Mouse (Mus musculus) heart, adult 2 months (tissue): Measurements from ENCODE around the gene Slc38a7.

Experiments used
- CTCF ChIP-seq: fragments of 200-600 bp; IDR thresholded peaks from 2 replicates; pipeline ENCODE4 v1.8.1; 2022; ENCODE audit warnings: antibody characterized with exemption, mild to moderate bottlenecking, moderate library complexity
- EP300 ChIP-seq: fragments of 200-500 bp; IDR thresholded peaks from 2 replicates; pipeline ENCODE4 v1.6.1; 2011; ENCODE audit warnings: low read depth, low read length, control low read depth; ENCODE audit not compliant: insufficient read depth
- POLR2A ChIP-seq: fragments of 200-500 bp; IDR thresholded peaks from 2 replicates; pipeline ENCODE4 v1.6.1; 2011; ENCODE audit warnings: mild to moderate bottlenecking, low read depth, low read length, control low read depth; ENCODE audit not compliant: insufficient read depth

GRCm38 (mm10) chr8:95852290-95852689, 1.0 kb downstream of the Slc38a7 start:
- no peak for TF ChIP-seq POLR2A
- TF ChIP-seq CTCF: peak; percentile 33
- no peak for TF ChIP-seq EP300
